Mouse (Mus musculus) forebrain, postnatal 0 days (tissue): ENCODE results near the gene Cntn2. TPM values are rescaled to one million over a fixed set of nuclear protein-coding genes. Genes with fewer than 3 reads are reported as not detected.

Source experiments
- ATAC-seq: fragments of 200-750 bp; cut with Nextera tagmentation; 2 replicates; pipeline ENCODE4 v1.8.0; 2017; ENCODE audit warnings: mild to moderate bottlenecking, moderate library complexity
- DNase-seq: peaks from one replicate; pipeline ENCODE4 v3.0.0-alpha.2; 2015
- H3K27ac ChIP-seq: fragments of 300-500 bp; sonication (generic); 2 replicates; pipeline ENCODE4 v1.5.1; 2014; ENCODE audit warnings: low read depth, mild to moderate bottlenecking, antibody characterized with exemption, low read length, moderate library complexity, mixed read lengths
- H3K27me3 ChIP-seq: fragments of 300-500 bp; sonication (generic); 2 replicates; pipeline ENCODE4 v1.6.1; 2014; ENCODE audit warnings: mild to moderate bottlenecking, low read length, mixed read lengths; ENCODE audit not compliant: insufficient read depth
- H3K36me3 ChIP-seq: fragments of 300-500 bp; sonication (generic); 2 replicates; pipeline ENCODE4 v1.6.1; 2014; ENCODE audit warnings: mild to moderate bottlenecking, moderate library complexity; ENCODE audit not compliant: insufficient read depth
- H3K4me1 ChIP-seq: fragments of 300-500 bp; sonication (generic); 2 replicates; pipeline ENCODE4 v1.6.1; 2014; ENCODE audit warnings: antibody characterized with exemption; ENCODE audit not compliant: insufficient read depth
- H3K4me2 ChIP-seq: fragments of 300-500 bp; sonication (generic); 2 replicates; pipeline ENCODE4 v1.6.1; 2014; ENCODE audit warnings: low read depth, mild to moderate bottlenecking, moderate library complexity
- H3K4me3 ChIP-seq: fragments of 300-500 bp; sonication (generic); 2 replicates; pipeline ENCODE4 v1.5.1; 2014; ENCODE audit warnings: low read depth, low read length, mixed read lengths
- H3K9ac ChIP-seq: fragments of 300-500 bp; sonication (generic); 2 replicates; pipeline ENCODE4 v1.6.1; 2014; ENCODE audit warnings: mild to moderate bottlenecking
- H3K9me3 ChIP-seq: fragments of 300-500 bp; sonication (generic); 2 replicates; pipeline ENCODE4 v1.6.1; 2016; ENCODE audit warnings: low read length
- CTCF ChIP-seq: sonication (generic); IDR thresholded peaks from 2 replicates; pipeline ENCODE4 v1.5.1; 2016; ENCODE audit warnings: antibody characterized with exemption, control low read depth, low read depth
- WGBS: fragments of 180-500 bp; shearing (Covaris S2); extraction: QIAGEN DNeasy Blood & Tissue Kit; methylation state at CpG from one replicate; pipeline ENCODE4 v1.1.7; 2014; 5-methylcytosine and 5-hydroxymethylcytosine counted together
- polyA plus RNA-seq: library from polyadenylated mRNA; unstranded; fragments of >200 nt; fragmentation: Nextera tagmentation; extraction: Ambion mirVana; gene quantifications from 2 replicates; pipeline ENCODE4 v1.2.1, GENCODE M21; 2015
- total RNA-seq: library from RNA; depleted of rRNA; stranded (reverse); fragments of >200 nt; gene quantifications from 2 replicates; pipeline ENCODE4 v1.2.3, GENCODE M21; 2014; rRNA removed

The Cntn2 gene
- 101 and 104 TPM in 2 replicates for total RNA-seq
- 41.0 and 43.9 TPM in 2 replicates for polyA plus RNA-seq

DNA sequence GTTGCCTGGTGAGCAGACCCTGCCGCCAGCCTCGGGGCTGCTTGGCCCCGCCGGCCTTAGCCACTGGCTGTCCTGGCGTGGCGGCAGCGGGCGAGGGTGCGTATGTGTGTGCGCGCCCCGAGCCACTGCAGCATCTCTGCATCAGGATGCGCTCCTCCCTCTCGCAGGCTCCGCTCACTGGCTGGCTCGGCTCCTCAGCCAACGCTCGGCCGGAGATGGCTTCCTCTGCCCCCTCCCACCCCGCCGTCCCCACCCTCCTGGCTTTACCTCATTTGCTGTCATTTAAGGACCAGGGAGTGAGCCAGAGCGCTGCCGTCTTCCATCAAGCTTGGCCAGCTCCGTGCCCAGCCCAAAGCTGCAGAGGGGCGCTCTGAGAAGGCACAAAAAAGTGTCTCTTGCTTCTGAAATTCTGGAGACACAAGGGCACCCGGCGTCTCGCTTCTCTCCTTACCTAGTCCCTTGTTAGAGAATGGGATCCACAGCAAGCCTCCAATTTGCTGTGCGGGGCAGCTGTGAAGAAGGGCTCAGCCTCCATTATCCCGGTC lies at the start of gene Cntn2:
TSS of gene Cntn2 (minus strand) at position 495 of the 545 bp plus-strand sequence.
- Histone ChIP-seq H3K4me1 (peaks cover 24% of the 10 kb centered on the region), H3K9me3 (no peaks in the 10 kb centered on the region), H3K4me3 (peak within 1 kb of the TSS; percentile 52), H3K9ac (peak within 1 kb of the TSS; percentile 71), H3K27me3 (no peaks in the 10 kb centered on the region), H3K27ac (peak within 1 kb of the TSS; percentile 83), H3K4me2 (peak within 1 kb of the TSS; percentile 83), H3K36me3 (no peaks in the 10 kb centered on the region)
- under 1% methylated on average over 30 of the region's 30 CpGs for WGBS
- ATAC-seq (peak; percentile 95), DNase-seq (peak; percentile 87)
- TF ChIP-seq CTCF: no peak

DNA sequence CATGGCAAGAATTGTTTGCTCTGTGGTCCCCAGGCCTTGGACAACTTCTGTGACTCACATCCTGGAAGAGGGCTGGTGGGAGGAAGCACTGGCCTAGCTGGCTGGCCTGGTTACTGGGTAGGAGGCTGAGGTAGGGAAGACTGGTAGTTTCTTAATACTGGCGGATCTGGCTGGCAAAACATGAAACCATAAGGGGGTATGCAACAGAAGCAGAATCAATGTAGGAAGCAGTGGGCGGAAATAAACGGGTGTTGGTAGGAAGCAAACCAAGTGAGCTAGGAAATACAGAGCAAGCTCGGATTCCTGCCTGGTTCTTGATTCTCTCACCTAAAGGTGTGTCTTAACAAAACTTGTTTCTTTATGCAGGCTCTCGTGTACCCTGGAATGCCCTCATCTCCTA lies 49.1 kb upstream of the Cntn2 start:
- Histone ChIP-seq H3K4me3 (no peak overlapping the region), H3K27ac (peak overlapping the region; percentile 72), H3K36me3 (peaks cover 22% of the 10 kb centered on the region), H3K27me3 (no peaks in the 10 kb centered on the region), H3K4me1 (peaks cover 4% of the 10 kb centered on the region; the same call in 1 of the 2 replicates), H3K9me3 (no peaks in the 10 kb centered on the region), H3K9ac (no peak overlapping the region), H3K4me2 (no peak overlapping the region)
- 69% methylated on average over 5 of the region's 5 CpGs for WGBS
- TF ChIP-seq CTCF: no peak
- DNase-seq: peak; percentile 52
- ATAC-seq: no peak

DNA sequence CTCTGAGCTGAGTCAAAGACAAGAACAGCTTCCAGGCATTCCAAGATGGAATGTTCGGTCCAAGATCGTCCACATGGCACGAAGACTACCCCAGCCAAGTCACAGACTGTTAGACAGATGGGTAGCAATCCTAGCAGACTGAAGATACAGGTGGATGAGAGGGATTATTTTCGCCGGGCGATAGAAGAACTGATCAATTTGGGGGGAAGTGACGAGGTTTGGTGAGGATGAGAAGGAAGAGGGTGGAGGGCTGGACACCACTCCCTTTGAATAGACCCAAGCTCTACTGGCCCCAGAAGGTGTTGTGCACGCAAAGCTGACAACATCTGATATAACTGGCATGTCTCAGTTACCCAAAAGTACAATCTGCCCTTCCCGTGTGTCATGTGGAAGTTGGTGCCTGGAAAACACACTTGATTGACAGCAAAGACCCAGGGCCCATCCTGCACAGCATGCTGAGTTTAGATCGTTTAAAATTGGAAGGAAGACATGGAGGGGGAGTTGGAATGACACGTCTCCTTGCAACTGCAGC lies 48.4 kb upstream of the Cntn2 start:
- peak; percentile 88 for DNase-seq
- no peak overlapping the region for H3K9ac ChIP-seq
- peak; percentile 78 for ATAC-seq
- no peak overlapping the region for H3K4me3 ChIP-seq
- H3K27me3 ChIP-seq: no peaks in the 10 kb centered on the region
- H3K4me1 ChIP-seq: peaks cover 4% of the 10 kb centered on the region; the same call in 1 of the 2 replicates
- H3K36me3 ChIP-seq: peaks cover 16% of the 10 kb centered on the region
- WGBS: 53% methylated on average over 11 of the region's 11 CpGs
- TF ChIP-seq CTCF: no peak
- peak overlapping the region; percentile 72 for H3K27ac ChIP-seq
- no peak overlapping the region for H3K4me2 ChIP-seq
- no peaks in the 10 kb centered on the region for H3K9me3 ChIP-seq

DNA sequence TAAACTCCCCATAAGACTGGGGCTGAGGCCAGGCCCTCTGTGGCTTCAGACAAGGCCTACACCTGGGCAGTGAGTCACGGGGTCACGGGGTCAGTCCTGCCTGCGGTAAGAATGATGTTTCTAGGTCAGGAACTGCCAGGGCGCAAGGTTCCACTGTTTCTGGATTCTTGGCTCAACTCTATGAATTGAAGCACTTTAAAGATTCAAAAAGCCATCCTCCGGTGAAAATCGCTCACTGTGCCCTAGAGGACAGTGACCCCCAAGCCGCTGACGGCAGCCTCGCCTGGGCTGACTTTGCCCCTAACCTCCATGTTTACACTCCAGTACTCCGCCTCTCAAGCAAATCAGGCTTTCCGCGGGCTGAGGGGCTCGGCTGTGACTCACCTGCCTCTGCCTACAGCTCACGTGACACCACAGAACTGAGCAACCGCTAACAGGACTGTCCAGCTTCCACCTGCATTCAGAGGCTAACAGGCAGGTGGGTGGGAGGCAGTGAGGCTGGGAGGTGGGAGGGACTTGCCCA lies 43.7 kb upstream of the Cntn2 start:
- Histone ChIP-seq H3K4me3 (no peak overlapping the region), H3K36me3 (peaks cover 16% of the 10 kb centered on the region), H3K9ac (no peak overlapping the region), H3K4me2 (no peak overlapping the region), H3K9me3 (no peaks in the 10 kb centered on the region), H3K27me3 (no peaks in the 10 kb centered on the region), H3K4me1 (peaks cover 16% of the 10 kb centered on the region; the same call in 1 of the 2 replicates), H3K27ac (no peak overlapping the region)
- ATAC-seq (no peak), DNase-seq (no peak)
- 59% methylated on average over 15 of the region's 15 CpGs for WGBS
- TF ChIP-seq CTCF: no peak

DNA sequence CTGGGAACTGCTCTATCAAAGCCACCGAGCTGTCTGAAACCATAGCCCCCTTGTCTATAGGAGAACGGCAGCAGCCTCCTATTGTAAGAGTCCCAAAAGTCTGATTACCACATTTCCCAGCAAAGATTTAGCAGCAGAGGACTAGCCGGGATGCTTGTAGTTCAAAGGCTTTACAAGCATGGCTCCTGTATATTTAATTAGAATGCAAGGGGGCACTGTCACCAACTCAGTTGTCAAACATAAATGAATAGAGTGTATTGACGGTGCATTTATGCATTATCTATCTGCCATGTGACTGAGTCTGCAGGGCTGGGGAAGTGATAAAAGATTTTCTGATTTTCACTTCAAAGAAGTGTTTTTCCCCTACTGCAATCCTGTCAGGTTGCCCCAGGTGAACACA lies 42.3 kb upstream of the Cntn2 start:
- no peak for DNase-seq
- Histone ChIP-seq H3K4me1 (peaks cover 15% of the 10 kb centered on the region; the same call in 1 of the 2 replicates), H3K9ac (no peak overlapping the region), H3K9me3 (no peaks in the 10 kb centered on the region), H3K27ac (peak overlapping the region; percentile 35; the same call in 1 of the 2 replicates), H3K4me2 (no peak overlapping the region), H3K36me3 (peaks cover 16% of the 10 kb centered on the region), H3K27me3 (no peaks in the 10 kb centered on the region), H3K4me3 (no peak overlapping the region)
- WGBS: 14% methylated on average over 4 of the region's 4 CpGs
- TF ChIP-seq CTCF: no peak
- ATAC-seq: peak; percentile 30; the same call in 1 of the 2 replicates

DNA sequence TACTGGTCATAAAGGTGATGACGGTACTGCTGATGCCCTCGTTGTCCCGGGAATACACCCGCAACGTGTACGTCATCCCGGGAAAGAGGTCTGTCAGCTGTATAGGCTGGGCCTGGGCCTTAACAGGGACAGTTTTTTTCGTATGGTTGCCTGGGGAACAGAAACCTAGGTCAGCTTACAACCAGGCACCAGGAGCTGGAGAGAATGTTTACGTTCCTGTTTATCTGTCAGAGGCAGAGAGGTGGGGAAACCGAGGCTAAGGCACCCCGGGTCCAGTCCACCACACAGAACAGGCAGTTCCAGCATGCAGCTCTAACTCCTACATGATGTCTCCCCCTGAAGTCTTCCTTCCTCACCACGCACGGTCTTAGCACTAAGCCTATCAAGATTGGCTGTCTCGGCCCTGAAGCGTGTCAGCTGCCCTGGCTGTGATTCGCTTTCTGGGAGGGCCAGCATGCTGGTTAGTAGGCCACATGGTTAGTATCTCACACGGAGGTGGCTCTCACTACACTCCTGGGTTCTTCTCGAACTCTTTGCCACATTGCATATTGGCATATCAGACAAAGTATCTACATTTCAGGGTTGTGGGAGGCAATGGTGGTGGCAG lies 40.0 kb upstream of the Cntn2 start:
- Histone ChIP-seq H3K27ac (peak overlapping the region; percentile 69), H3K9ac (no peak overlapping the region), H3K27me3 (no peaks in the 10 kb centered on the region), H3K4me2 (no peak overlapping the region), H3K4me3 (no peak overlapping the region), H3K4me1 (peaks cover 15% of the 10 kb centered on the region; the same call in 1 of the 2 replicates), H3K36me3 (peaks cover 32% of the 10 kb centered on the region), H3K9me3 (no peaks in the 10 kb centered on the region)
- ATAC-seq (no peak), DNase-seq (no peak)
- no peak for TF ChIP-seq CTCF
- WGBS: 69% methylated on average over 18 of the region's 18 CpGs
